ENCODE assay signal across 8 mouse cellular contexts in the genomic region with DNA sequence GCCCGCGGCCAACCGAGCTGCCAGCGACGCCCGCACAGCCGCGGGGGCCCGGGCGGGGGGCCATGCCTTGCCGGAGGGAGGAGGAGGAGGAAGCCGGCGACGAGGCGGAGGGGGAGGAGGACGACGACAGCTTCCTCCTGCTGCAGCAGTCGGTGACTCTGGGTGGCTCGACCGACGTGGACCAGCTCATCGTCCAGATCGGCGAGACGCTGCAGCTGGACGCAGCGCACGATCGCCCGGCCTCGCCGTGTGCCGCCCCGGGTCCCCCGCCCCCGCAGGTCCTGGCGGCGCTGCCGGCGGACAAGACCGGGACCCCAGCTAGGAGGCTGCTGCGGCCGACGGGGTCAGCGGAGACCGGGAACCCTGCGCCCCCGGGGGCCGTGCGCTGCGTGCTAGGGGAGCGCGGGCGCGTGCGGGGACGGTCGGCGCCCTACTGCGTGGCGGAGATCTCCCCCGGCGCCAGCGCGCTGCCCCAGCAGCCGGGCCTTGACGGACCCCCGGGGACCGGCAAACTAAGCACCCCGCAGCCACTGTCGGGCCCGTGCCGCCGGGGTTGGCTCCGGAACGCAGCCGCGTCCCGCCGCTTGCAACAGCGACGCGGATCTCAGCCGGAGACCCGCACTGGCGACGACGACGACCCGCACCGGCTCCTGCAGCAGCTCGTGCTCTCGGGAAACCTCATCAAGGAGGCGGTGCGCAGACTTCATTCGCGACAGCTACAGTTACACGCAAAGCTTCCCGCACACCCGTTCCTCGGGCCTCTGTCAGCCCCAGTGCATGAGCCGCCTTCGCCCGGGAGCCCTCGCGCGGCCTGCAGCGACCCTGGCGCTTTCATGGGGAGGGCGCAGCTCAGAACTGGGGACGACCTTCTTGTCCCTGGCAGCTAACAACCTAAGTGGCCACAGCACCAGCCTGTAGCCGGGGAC. TPM values are rescaled to one million over a fixed set of nuclear protein-coding genes. Genes with fewer than 3 reads are reported as not detected.
A peak's percentile ranks its signal among the peaks of the same experiment; 100 is the strongest.
DNase-seq lines count a peak whose midpoint lies in the region; ATAC-seq and TF ChIP-seq lines count a peak whose summit lies in the region.

No protein-coding gene starts in this region.

- WGBS in embryonic facial prominence, embryonic 13.5 days = under 1% methylated on average over 89 of the region's 112 CpGs
- under 1% methylated on average over 96 of the region's 112 CpGs for WGBS in heart, embryonic 11.5 days (ENCODE audit: insufficient replicate concordance)
- under 1% methylated on average over 112 of the region's 112 CpGs for WGBS in kidney, embryonic 15.5 days
- under 1% methylated on average over 110 of the region's 112 CpGs for WGBS in liver, embryonic 13.5 days (ENCODE audit: insufficient replicate concordance)
- under 1% methylated on average over 90 of the region's 112 CpGs for WGBS in stomach, postnatal 0 days

- peak overlapping the region; percentile 33; the same call in 1 of the 2 replicates for H3K27ac ChIP-seq in embryonic facial prominence, embryonic 13.5 days
- H3K27ac ChIP-seq in heart, embryonic 11.5 days (ENCODE audit: low read depth, low read length) = peak overlapping the region; percentile 88
- peak overlapping the region; percentile 95 for H3K27ac ChIP-seq in kidney, embryonic 15.5 days
- peak overlapping the region; percentile 94 for H3K27ac ChIP-seq in liver, embryonic 13.5 days
- H3K27ac ChIP-seq in stomach, postnatal 0 days (replicated peaks) = peak overlapping the region; percentile 90

- H3K36me3 ChIP-seq in embryonic facial prominence, embryonic 13.5 days = no peaks in the 10 kb centered on the region
- no peaks in the 10 kb centered on the region for H3K36me3 ChIP-seq in heart, embryonic 11.5 days (ENCODE audit: control insufficient read depth, insufficient read depth, low read length)
- H3K36me3 ChIP-seq in kidney, embryonic 15.5 days = no peaks in the 10 kb centered on the region
- no peaks in the 10 kb centered on the region for H3K36me3 ChIP-seq in liver, embryonic 13.5 days
- H3K36me3 ChIP-seq in stomach, postnatal 0 days (ENCODE audit: control insufficient read depth, insufficient read depth, low read length) = no peaks in the 10 kb centered on the region

- H3K9me3 ChIP-seq in embryonic facial prominence, embryonic 13.5 days = no peaks in the 10 kb centered on the region
- H3K9me3 ChIP-seq in heart, embryonic 11.5 days (replicated peaks; ENCODE audit: control insufficient read depth, low read length) = no peaks in the 10 kb centered on the region
- no peaks in the 10 kb centered on the region for H3K9me3 ChIP-seq in kidney, embryonic 15.5 days (replicated peaks)
- H3K9me3 ChIP-seq in liver, embryonic 13.5 days (replicated peaks) = no peaks in the 10 kb centered on the region
- H3K9me3 ChIP-seq in stomach, postnatal 0 days (ENCODE audit: control insufficient read depth, low read length) = no peaks in the 10 kb centered on the region

- peak; percentile 69 for ATAC-seq in activated CD4-positive, CD25-positive, alpha-beta regulatory T cell, adult 4 months
- peak; percentile 12; the same call in 1 of the 2 replicates for ATAC-seq in embryonic facial prominence, embryonic 13.5 days (ENCODE audit: insufficient number of reproducible peaks, insufficient read depth, low FRiP score, low TSS enrichment, low read depth)
- ATAC-seq in heart, embryonic 11.5 days (replicated peaks; ENCODE audit: insufficient number of reproducible peaks, low FRiP score, low TSS enrichment) = peak; percentile 53
- peak; percentile 69 for ATAC-seq in kidney, embryonic 15.5 days (replicated peaks; ENCODE audit: low FRiP score)
- peak; percentile 52 for ATAC-seq in liver, embryonic 13.5 days (ENCODE audit: low read depth)
- peak; percentile 57 for ATAC-seq in stomach, postnatal 0 days (ENCODE audit: low FRiP score, low TSS enrichment)

- peak overlapping the region; percentile 98 for H3K4me2 ChIP-seq in embryonic facial prominence, embryonic 13.5 days
- peak overlapping the region; percentile 100 for H3K4me2 ChIP-seq in heart, embryonic 11.5 days
- peak overlapping the region; percentile 99 for H3K4me2 ChIP-seq in kidney, embryonic 15.5 days
- peak overlapping the region; percentile 99 for H3K4me2 ChIP-seq in liver, embryonic 13.5 days
- H3K4me2 ChIP-seq in stomach, postnatal 0 days (replicated peaks; ENCODE audit: low read depth) = peak overlapping the region; percentile 100

- peak; percentile 67 for DNase-seq in B cell, adult 2 months
- DNase-seq in liver, embryonic 13.5 days = no peak
- DNase-seq in naive thymus-derived CD4-positive, alpha-beta T cell, adult 2 months (ENCODE audit: low read depth) = peak; percentile 70
- peak; percentile 51 for DNase-seq in stomach, postnatal 0 days (ENCODE audit: low spot score)

- H3K27me3 ChIP-seq in embryonic facial prominence, embryonic 13.5 days = peaks cover 38% of the 10 kb centered on the region
- H3K27me3 ChIP-seq in heart, embryonic 11.5 days (ENCODE audit: control insufficient read depth, insufficient read depth, low read length) = 0 out of 2 replicates have a peak, but pooled peaks cover 5% of the 10 kb centered on the region
- peaks cover 31% of the 10 kb centered on the region for H3K27me3 ChIP-seq in kidney, embryonic 15.5 days
- H3K27me3 ChIP-seq in liver, embryonic 13.5 days = no peaks in the 10 kb centered on the region
- H3K27me3 ChIP-seq in stomach, postnatal 0 days (ENCODE audit: control insufficient read depth, insufficient read depth, low read length) = no peaks in the 10 kb centered on the region

- peak overlapping the region; percentile 73 for H3K4me3 ChIP-seq in embryonic facial prominence, embryonic 13.5 days
- H3K4me3 ChIP-seq in heart, embryonic 11.5 days (ENCODE audit: low read depth, low read length) = peak overlapping the region; percentile 77
- H3K4me3 ChIP-seq in kidney, embryonic 15.5 days (replicated peaks) = peak overlapping the region; percentile 75
- peak overlapping the region; percentile 92 for H3K4me3 ChIP-seq in liver, embryonic 13.5 days (replicated peaks)
- H3K4me3 ChIP-seq in stomach, postnatal 0 days (ENCODE audit: low read depth, low read length) = peak overlapping the region; percentile 69

- peak overlapping the region; percentile 75 for H3K9ac ChIP-seq in embryonic facial prominence, embryonic 13.5 days
- H3K9ac ChIP-seq in heart, embryonic 11.5 days (ENCODE audit: low read depth, low read length) = peak overlapping the region; percentile 83
- peak overlapping the region; percentile 65 for H3K9ac ChIP-seq in kidney, embryonic 15.5 days
- peak overlapping the region; percentile 94 for H3K9ac ChIP-seq in liver, embryonic 13.5 days
- peak overlapping the region; percentile 76 for H3K9ac ChIP-seq in stomach, postnatal 0 days (ENCODE audit: low read length)

- peaks cover 23% of the 10 kb centered on the region for H3K4me1 ChIP-seq in embryonic facial prominence, embryonic 13.5 days
- H3K4me1 ChIP-seq in heart, embryonic 11.5 days (ENCODE audit: control insufficient read depth, insufficient read depth, low read length) = peaks cover 14% of the 10 kb centered on the region
- H3K4me1 ChIP-seq in kidney, embryonic 15.5 days = peaks cover 26% of the 10 kb centered on the region
- peaks cover 61% of the 10 kb centered on the region for H3K4me1 ChIP-seq in liver, embryonic 13.5 days (replicated peaks)
- H3K4me1 ChIP-seq in stomach, postnatal 0 days (replicated peaks; ENCODE audit: control insufficient read depth, insufficient read depth) = no peaks in the 10 kb centered on the region

- TF ChIP-seq CTCF in stomach, postnatal 0 days (IDR thresholded peaks at IDR 0.05; ENCODE audit: low read depth) = peak; percentile 27

- no peak for TF ChIP-seq EP300 in stomach, postnatal 0 days (optimal IDR thresholded peaks at IDR 0.05)

RNA-seq across cellular contexts. Expression of a gene that starts 0.6 kb away (rescaled TPM):
- polyA plus RNA-seq in activated CD4-positive, CD25-positive, alpha-beta regulatory T cell, adult 4 months (2017; shearing (Covaris generic)) = 10 to 100 TPM; 15.5 to 17.9 TPM
- 6.9 and 7.4 TPM in 2 replicates for polyA plus RNA-seq in embryonic facial prominence, embryonic 13.5 days (2015; fragmentation: Nextera tagmentation; extraction: Ambion mirVana)
- polyA plus RNA-seq in heart, embryonic 11.5 days (2014; fragmentation: Nextera tagmentation; extraction: Ambion mirVana) = 3.5 and 3.6 TPM in 2 replicates
- polyA plus RNA-seq in kidney, embryonic 15.5 days (2015; fragmentation: Nextera tagmentation; extraction: Ambion mirVana) = 5.6 and 6.3 TPM in 2 replicates
- 13.7 and 14.5 TPM in 2 replicates for polyA plus RNA-seq in liver, embryonic 13.5 days (2015; fragmentation: Nextera tagmentation; extraction: Ambion mirVana)
- polyA plus RNA-seq in stomach, postnatal 0 days (2015; fragmentation: Nextera tagmentation; extraction: Ambion mirVana) = 9.3 and 9.8 TPM in 2 replicates

RNA-seq across cellular contexts. Expression of a gene that starts 17.6 kb away (rescaled TPM):
- 1 to 10 TPM in 1 of 2 experiments, under 1 TPM in 1; 0.65 to 1.5 TPM for polyA plus RNA-seq in activated CD4-positive, CD25-positive, alpha-beta regulatory T cell, adult 4 months (2017; shearing (Covaris generic))
- polyA plus RNA-seq in embryonic facial prominence, embryonic 13.5 days (2015; fragmentation: Nextera tagmentation; extraction: Ambion mirVana) = 4.9 and 5.3 TPM in 2 replicates
- 1.1 and 2.2 TPM in 2 replicates for polyA plus RNA-seq in heart, embryonic 11.5 days (2014; fragmentation: Nextera tagmentation; extraction: Ambion mirVana)
- polyA plus RNA-seq in kidney, embryonic 15.5 days (2015; fragmentation: Nextera tagmentation; extraction: Ambion mirVana) = 4.8 and 5.9 TPM in 2 replicates
- polyA plus RNA-seq in liver, embryonic 13.5 days (2015; fragmentation: Nextera tagmentation; extraction: Ambion mirVana) = 4.6 and 6.0 TPM in 2 replicates
- 3.5 and 4.3 TPM in 2 replicates for polyA plus RNA-seq in stomach, postnatal 0 days (2015; fragmentation: Nextera tagmentation; extraction: Ambion mirVana)

RNA-seq across cellular contexts. Expression of a gene that starts 28.5 kb away (rescaled TPM):
- polyA plus RNA-seq in activated CD4-positive, CD25-positive, alpha-beta regulatory T cell, adult 4 months (2017; shearing (Covaris generic)) = 1 to 10 TPM; 6.7 to 7.1 TPM
- 22.2 and 23.2 TPM in 2 replicates for polyA plus RNA-seq in embryonic facial prominence, embryonic 13.5 days (2015; fragmentation: Nextera tagmentation; extraction: Ambion mirVana)
- 20.8 and 22.8 TPM in 2 replicates for polyA plus RNA-seq in heart, embryonic 11.5 days (2014; fragmentation: Nextera tagmentation; extraction: Ambion mirVana)
- 29.7 and 29.9 TPM in 2 replicates for polyA plus RNA-seq in kidney, embryonic 15.5 days (2015; fragmentation: Nextera tagmentation; extraction: Ambion mirVana)
- 25.0 and 33.6 TPM in 2 replicates for polyA plus RNA-seq in liver, embryonic 13.5 days (2015; fragmentation: Nextera tagmentation; extraction: Ambion mirVana)
- polyA plus RNA-seq in stomach, postnatal 0 days (2015; fragmentation: Nextera tagmentation; extraction: Ambion mirVana) = 2.7 and 3.5 TPM in 2 replicates

Comparison
In these comparisons a context has a peak if more than half of its experiments do, and no peak if none do; other contexts are left out.
1. ATAC-seq: peak in every context shown above with its lines; median percentile 69 in activated CD4-positive, CD25-positive, alpha-beta regulatory T cell, adult 4 months; 69 in kidney, embryonic 15.5 days; 57 in stomach, postnatal 0 days; 53 in heart, embryonic 11.5 days; 52 in liver, embryonic 13.5 days; 12 in embryonic facial prominence, embryonic 13.5 days.
2. H3K27ac ChIP-seq: peak in every context shown above with its lines; median percentile 95 in kidney, embryonic 15.5 days; 94 in liver, embryonic 13.5 days; 90 in stomach, postnatal 0 days; 88 in heart, embryonic 11.5 days; 33 in embryonic facial prominence, embryonic 13.5 days.